Mouse (Mus musculus) left cerebral cortex, postnatal 10 days (tissue): Measurements from ENCODE around the gene Rasgrp4. TPM values are rescaled to one million over a fixed set of nuclear protein-coding genes. Genes with fewer than 3 reads are reported as not detected.

Experiments used
- DNase-seq, 2 experiments: peaks; one replicate each; pipeline ENCODE4 v3.0.0; 2021 to 2022; ENCODE audit warnings: low spot score in 2 of 2, mixed read lengths in 1 of 2; ENCODE audit errors: extremely low spot score in 1 of 2
- intact Hi-C: fragments of 180-260 bp; cut with DNase I; formaldehyde crosslinking; loops from one replicate; pipeline ENCODE4 v1.15.1; 2025
- total RNA-seq, 2 experiments: library from RNA; stranded (reverse); gene quantifications; 2 replicates each; pipeline ENCODE4 v1.2.3; 2021

Gene Rasgrp4
- total RNA-seq, 2 experiments from 2014 or later = 1.8 to 2.1 TPM

DNA sequence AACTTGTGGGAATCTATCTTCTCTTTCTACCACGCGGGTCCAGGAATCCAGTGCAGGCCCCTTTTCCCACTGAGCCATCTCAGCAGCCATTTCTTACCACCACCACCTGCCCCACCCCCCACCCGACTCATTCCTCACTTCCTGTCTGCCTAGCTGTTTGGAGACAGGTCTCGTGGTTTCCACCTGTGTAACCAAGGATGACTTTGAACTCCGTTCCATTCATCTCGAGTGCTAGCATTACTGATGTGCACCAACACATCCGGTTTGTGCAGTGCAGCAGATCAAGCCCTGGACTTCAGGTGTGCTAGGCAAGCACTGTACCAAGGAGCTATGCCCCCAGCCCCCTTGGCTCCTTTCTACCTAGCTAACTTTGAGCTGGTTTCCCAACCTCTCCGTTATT is 6.8 kb downstream of the Rasgrp4 start:
- no peak for DNase-seq
- intact Hi-C loops = no loop called here

- no peak for DNase-seq
- intact Hi-C loops = no loop called here
Observed at GRCm38 (mm10) chr7:29144006-29144405, 9.4 kb downstream of the Rasgrp4 start.

- no peak for DNase-seq
- intact Hi-C loops = no loop called here
Observed at GRCm38 (mm10) chr7:29146625-29147367, 12.1 kb downstream of the Rasgrp4 start.

DNA sequence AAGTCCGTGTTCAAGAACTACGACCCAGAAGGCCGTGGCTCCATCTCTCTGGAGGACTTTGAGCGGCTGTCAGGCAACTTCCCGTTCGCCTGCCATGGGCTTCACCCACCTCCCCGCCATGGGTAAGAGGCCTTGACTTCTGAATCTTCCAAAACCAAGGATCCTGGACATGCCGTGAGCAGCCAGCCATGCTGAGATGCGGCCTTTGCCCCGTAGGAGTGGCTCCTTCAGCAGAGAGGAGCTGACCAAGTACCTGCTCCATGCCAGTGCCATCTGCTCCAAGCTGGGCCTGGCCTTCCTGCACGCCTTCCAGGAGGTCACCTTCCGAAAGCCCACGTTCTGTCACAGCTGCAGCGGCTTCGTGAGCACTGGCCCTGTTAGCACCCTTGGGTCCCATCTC is 14.1 kb downstream of the Rasgrp4 start:
- DNase-seq = no peak
- intact Hi-C loops = no loop called here

GRCm38 (mm10) chr7:29151486-29151885 is 16.8 kb downstream of the Rasgrp4 start:
- intact Hi-C loops = no loop called here
- no peak for DNase-seq

DNA sequence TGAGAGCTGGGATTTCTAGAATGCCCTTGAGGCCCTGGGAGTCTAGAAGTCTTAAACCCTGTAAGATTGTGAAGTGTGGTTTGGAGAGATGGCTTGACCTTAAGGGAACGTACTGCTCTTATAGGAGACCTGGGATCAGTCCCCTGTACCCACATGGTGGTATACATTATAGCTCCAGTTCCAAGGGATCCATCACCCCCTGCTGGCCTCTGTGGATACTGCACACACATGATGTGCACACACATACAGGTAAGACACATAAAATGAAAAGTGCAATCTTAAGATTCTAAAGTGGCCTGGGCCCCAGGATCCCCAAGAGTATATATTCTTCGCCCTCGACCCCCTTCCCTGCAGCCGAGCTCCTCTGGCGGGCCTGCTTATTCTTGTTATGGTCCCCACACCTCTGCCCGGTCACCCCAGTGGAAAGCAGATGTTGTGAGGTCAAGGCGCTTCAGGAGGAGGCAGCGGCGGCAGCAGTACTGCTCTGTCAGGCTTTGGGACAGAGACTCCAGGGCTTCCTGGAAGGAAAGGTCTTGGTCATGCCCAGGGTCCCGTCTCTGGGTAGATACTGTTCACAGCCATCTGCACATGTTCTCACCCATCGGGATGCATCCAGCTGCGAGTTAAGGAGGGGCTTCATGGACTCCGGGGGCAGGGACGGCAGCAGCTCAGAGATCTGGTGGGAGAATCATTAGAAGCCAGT is 19.5 kb downstream of the Rasgrp4 start:
- intact Hi-C loops = no loop called here

GRCm38 (mm10) chr7:29155196-29155837 is 20.7 kb downstream of the Rasgrp4 start:
- peak; percentile 85 to 95 for DNase-seq
- intact Hi-C loops = no loop called here

More for the DNA sequence above, 19.5 kb downstream of the Rasgrp4 start:
- DNase-seq = no peak

DNA sequence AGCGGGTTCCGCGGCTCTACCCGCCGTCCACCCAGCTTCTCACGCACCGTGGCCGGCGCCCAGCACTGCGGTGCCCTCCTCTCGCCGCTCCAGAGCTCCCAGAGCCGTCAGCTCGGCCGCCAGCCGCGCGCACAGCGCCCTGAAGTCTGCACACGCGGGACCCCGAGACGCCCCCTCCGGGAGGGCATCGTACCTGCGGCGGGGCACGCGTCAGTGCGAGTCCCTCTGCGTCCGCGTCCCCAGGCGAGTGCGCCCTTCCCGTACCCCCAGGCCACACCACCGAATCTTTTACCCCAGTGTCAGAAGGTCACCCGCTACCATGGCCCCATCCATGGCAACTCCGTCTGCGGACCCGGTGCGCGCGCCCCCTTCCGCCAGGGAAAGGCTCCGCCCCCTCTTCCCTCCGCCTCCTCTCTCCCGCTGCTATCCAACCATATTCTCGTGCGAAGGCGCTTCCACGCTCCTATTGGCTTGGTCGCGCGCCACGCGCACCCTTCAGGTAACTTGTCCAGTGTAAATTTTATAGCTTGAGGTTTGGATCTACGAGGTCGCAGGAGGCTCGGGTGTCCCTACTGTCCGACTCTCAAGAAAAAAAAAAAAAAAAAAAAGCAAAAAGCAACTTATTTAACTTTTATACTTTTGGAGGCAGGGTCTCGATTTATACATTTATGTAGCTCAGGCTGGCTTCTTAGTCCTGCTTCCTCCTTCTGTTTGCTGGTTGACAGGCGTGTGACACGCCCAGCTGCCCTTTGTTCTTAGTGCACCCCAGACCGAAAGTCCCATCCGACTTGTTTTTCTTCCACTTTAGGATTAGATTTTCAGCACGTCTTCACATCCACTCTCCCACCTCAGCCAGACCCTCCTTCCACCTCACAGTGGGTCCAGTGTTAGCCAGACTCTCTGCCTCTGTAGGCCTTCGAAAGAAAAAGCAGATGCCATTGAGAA is 21.5 kb downstream of the Rasgrp4 start, which contains the start of gene Fam98c:
Gene Fam98c, minus strand, starts transcription at position 397 of the 945 bp plus-strand sequence.
- intact Hi-C loops = no loop called here
- DNase-seq = peak; percentile 81 to 92

DNA sequence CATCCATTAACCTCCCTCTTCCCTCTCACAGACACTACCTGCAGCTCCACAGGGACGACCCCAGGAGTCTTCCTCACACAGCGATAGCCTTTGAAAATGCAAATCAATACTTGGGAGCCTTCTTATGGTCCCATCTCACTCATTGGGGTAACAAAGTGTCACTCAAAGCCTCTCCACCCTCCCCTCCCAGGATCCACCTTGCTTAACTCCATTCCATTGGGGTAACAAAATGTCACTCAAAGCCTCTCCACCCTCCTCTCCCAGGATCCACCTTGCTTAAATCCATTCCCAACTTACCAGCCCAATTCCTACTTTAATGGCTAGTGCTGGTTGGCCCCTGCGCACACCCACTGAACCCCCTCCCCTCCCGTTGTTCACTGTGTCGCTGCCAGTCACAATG is 23.6 kb downstream of the Rasgrp4 start:
- intact Hi-C loops = no loop called here
- no peak for DNase-seq

DNA sequence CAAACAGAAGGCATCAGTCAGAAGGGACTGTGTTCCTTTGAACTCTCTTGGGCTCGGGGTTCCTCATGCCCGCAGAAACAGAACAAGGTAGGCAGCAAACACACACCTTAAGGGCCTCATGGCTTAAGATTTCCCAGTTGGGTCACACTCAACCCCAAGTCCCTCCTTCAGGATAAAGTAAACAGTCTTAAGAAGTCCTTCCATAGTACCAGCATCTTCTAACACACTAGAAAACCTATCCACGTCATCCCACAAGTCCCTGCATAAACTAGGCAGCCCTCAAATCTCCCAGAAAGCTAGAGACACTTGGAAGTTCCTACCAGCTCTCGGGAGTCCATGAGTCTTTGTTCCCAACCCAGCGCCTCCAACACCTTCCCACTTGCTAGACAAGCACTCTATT is 27.6 kb downstream of the Rasgrp4 start:
- DNase-seq = no peak
- intact Hi-C loops = no loop called here

DNA sequence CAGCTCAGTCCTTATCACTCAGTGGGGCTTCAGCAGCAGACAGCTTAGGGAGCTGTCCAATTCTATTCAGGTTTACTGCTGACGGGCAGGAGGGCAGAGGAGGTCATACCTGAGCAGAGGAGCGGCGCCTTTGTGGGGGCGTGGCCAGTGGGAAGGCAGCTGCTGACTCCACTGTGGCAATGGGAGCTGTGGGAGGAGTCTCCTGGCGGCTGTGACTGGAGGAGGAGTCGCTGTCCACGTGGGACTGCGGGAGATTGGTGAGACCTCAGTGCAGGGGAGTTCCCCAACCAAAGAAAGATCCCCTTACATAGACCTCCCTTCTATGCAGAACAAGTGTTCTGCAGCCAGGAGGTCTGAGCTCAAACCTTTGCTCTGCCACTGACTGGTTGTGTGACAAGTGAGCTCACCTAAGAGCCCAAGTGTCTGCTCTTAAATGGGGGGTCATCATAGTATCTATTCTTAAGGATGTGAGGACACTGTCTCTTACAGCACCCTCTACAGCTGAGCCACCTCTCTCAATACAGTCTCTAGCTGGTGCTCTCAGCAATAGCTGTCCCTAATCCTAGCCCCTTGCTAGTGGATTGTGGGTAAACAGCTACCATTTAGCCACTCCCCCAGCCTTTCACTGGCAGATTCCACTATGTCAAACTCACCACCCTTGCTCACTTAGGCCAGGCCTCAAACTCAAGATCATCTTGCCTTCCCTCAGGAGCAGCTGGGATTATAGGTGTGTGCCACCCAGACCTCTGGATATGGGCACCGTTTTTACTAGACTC is 28.3 kb downstream of the Rasgrp4 start:
- intact Hi-C loops = no loop called here
- DNase-seq = peak in 1 of 2 experiments; percentile 48

- intact Hi-C loops = no loop called here
- peak in 1 of 2 experiments; percentile 51 for DNase-seq
Observed at GRCm38 (mm10) chr7:29167656-29168055, 33.0 kb downstream of the Rasgrp4 start.

- intact Hi-C loops = no loop called here
- no peak for DNase-seq
Observed at GRCm38 (mm10) chr7:29168121-29168695, 33.6 kb downstream of the Rasgrp4 start.

- intact Hi-C loops = no loop called here
- DNase-seq = peak in 1 of 2 experiments; percentile 67
Observed at GRCm38 (mm10) chr7:29168791-29169230, 34.2 kb downstream of the Rasgrp4 start.

DNA sequence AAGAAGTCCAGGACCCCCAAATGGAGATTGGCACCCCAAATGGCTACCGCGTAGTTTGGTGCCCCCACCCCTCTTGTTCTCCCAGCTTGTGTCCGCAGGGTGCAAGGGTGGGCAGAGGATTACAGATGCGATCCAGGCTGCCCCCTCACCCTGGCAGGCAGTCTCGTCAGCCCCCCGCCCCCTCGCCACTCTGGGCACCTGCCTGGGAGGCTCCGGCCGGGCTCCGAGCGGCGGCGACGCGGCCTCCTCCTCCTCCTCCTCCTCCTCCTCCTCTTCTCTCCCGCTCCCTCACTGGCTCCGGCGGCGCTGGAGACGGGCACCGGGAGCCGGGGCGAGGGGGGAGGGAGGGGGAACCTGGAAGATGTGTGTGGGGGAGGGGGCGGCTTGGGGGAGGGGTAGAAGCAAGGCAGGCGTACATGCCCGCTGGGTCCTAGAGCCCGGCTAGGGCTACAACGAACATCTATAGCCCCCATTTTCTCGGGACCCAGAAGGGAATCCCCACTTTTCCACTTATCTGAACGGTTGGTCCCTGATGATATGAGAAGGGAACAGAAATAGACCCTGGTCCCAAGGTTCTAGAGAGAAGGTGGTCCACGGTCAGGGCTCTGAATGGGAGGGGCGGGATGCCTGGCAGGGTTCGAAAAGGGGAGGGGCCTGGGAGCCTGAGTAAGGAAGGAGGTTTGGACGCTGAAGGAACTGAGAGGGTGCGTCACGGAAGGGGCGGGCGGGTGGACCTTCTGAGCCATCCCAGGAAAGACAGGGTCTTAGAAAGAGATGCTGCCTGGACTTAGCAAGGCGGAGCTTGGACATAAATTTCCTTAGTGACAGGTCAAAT is 34.8 kb downstream of the Rasgrp4 start:
- DNase-seq = peak; percentile 82 to 92
- intact Hi-C loops = no loop called here

DNA sequence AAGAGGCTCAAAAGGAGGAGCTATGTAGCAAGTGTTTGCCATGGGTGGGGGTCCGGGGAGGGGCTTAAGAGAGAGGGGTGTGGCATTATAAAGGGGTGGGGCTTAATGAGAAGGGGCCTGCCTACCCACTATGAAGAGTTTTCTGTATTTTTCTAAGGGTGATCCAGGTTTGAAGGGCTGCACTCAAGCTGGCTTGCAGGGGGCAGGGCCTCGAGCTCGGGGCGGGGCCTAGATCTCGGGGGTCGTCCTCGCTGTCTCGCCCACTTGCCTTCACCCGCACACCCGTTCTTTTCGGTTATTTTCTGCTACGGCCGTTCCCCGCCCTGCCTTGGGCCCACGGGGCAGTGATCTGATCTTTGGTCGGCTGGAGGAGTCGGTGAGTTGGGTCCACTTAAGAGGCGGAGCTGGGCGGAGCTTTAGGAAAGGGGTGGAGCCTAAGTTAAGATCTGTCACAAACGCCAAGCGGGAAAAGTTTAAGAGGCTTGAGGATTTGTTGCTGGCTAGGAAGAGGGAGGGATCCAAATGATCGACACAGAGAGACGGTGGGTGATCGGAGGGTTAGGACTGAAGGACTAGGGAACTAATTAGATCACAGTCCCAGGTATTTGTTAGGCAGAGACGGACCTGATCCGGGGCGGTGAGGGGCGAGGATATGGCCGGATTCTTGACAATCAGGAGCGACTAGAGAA is 35.6 kb downstream of the Rasgrp4 start, which contains the start of the genes Ggn and Spred3:
Gene Ggn, plus strand, starts transcription at position 145 of the 689 bp plus-strand sequence.
Gene Spred3, minus strand, starts transcription at position 346 of the 689 bp plus-strand sequence.
- DNase-seq = peak in 1 of 2 experiments; percentile 88
- intact Hi-C loops = no loop called here
